Mouse (Mus musculus) liver, embryonic 14.5 days (tissue): ENCODE results near the gene Mbtps1.

Source experiments
- CTCF ChIP-seq: IDR thresholded peaks from 2 replicates; pipeline ENCODE4 v1.5.1; 2016; ENCODE audit warnings: antibody characterized with exemption, low read depth, control low read depth
- EP300 ChIP-seq: IDR thresholded peaks from 2 replicates; pipeline ENCODE4 v1.6.1; 2016; ENCODE audit warnings: antibody characterized with exemption, low read depth

GRCm38 (mm10) chr8:119511722-119512121, 46.8 kb downstream of the Mbtps1 start:
- TF ChIP-seq CTCF (no peak), EP300 (peak; percentile 17; the same call in 1 of the 2 replicates)
